Mouse (Mus musculus): ENCODE data around the gene Clrn2. TPM values are rescaled to one million over a fixed set of nuclear protein-coding genes. Genes with fewer than 3 reads are reported as not detected.

The Clrn2 gene
- total and polyA plus RNA-seq, 2 experiments = not detected

DNA sequence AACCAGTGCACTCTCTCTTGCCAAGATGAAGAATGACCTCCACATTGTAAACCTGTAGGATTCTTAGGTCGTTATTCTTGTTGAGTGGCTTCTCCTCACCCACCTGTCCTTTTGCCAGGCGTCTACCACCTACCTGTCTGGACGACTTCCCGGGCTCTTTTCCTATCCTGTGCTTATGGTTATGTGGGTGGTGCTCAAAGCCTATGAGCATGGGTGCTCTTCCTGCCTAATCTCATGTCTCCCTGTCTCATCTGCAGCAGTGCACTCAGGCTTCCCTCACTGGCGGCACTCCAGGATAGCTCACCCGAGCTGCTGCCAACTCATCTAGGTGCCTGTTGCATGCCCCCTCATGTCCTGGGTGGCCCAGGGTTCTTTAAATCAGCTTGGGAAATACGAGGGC is 24.1 kb downstream of the Clrn2 start:
- Histone ChIP-seq H3K4me1 (ENCODE audit: control insufficient read depth, insufficient read depth, low read length) (peaks cover 24% of the 10 kb centered on the region), H3K4me3 (ENCODE audit: insufficient read depth, low read depth, low read length) (no peak overlapping the region), H3K79me2 (ENCODE audit: control insufficient read depth, insufficient read depth, low read length) (no peaks in the 10 kb centered on the region), H3K27me3 (ENCODE audit: control insufficient read depth, insufficient read depth, low read length) (no peaks in the 10 kb centered on the region), H3K27ac (replicated peaks; ENCODE audit: insufficient read depth, low read depth, low read length) (no peak overlapping the region), H3K36me3 (ENCODE audit: control insufficient read depth, insufficient read depth, low read length) (no peaks in the 10 kb centered on the region), H3K9ac (ENCODE audit: low read depth, low read length) (no peak overlapping the region)
- TF ChIP-seq POLR2A (IDR thresholded peaks at IDR 0.05; ENCODE audit: extremely low read depth, insufficient read depth, low read length) (no peak), CTCF (IDR thresholded peaks at IDR 0.05; ENCODE audit: low read depth, low read length) (no peak)
- DNase-seq (ENCODE audit: extremely low read depth, low read depth, low spot score) = no peak
- 83% methylated on average over 7 of the region's 7 CpGs for WGBS

DNA sequence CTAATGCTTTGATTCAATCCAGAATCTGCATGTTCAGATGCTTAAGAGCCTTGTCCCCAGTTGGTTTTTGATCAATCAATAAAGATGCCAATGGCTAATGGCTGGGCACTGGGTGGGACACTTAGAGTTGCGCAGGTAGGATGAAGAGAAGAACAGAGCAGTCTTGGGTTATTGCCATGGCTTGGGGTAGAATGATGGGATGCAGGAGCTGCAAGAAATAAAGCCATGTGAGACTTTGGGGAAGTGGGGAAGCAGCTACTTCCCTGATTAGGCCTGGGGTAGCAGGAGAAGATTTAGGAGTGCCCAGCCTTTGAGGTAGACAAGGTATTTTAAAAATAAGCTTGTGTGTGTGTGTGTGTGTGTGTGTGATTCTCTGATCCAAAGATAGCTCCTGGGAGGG is 26.5 kb downstream of the Clrn2 start:
- no peak overlapping the region for H3K4me3 ChIP-seq (ENCODE audit: insufficient read depth, low read depth, low read length)
- H3K27ac ChIP-seq (replicated peaks; ENCODE audit: insufficient read depth, low read depth, low read length) = no peak overlapping the region
- no peaks in the 10 kb centered on the region for H3K79me2 ChIP-seq (ENCODE audit: control insufficient read depth, insufficient read depth, low read length)
- no peaks in the 10 kb centered on the region for H3K36me3 ChIP-seq (ENCODE audit: control insufficient read depth, insufficient read depth, low read length)
- H3K9ac ChIP-seq (ENCODE audit: low read depth, low read length) = no peak overlapping the region
- WGBS = 95% methylated on average over 1 of the region's 1 CpGs
- no peaks in the 10 kb centered on the region for H3K27me3 ChIP-seq (ENCODE audit: control insufficient read depth, insufficient read depth, low read length)
- DNase-seq (ENCODE audit: extremely low read depth, low read depth, low spot score) = no peak
- TF ChIP-seq POLR2A (IDR thresholded peaks at IDR 0.05; ENCODE audit: extremely low read depth, insufficient read depth, low read length) (no peak), CTCF (IDR thresholded peaks at IDR 0.05; ENCODE audit: low read depth, low read length) (no peak)
- peaks cover 23% of the 10 kb centered on the region for H3K4me1 ChIP-seq (ENCODE audit: control insufficient read depth, insufficient read depth, low read length)

DNA sequence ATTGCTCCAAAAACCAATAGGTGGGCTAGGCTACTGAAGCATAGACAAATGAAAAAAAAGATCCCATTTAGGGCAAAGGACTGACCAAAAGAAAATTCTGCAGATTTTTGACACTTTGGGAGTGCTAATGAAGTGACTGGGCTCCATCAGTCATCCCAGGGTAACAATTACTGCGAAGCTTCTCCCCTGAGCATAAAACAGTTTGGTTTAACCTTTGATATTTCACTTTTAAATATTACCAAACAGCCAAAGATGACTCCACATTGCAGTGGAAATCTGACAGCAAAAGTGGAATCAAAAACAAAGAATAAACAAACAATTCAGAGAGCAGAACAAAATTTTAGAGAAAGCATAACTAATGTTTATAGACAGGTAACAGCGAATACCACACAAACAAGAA is 27.6 kb downstream of the Clrn2 start:
- Histone ChIP-seq H3K27me3 (ENCODE audit: control insufficient read depth, insufficient read depth, low read length) (no peaks in the 10 kb centered on the region), H3K79me2 (ENCODE audit: control insufficient read depth, insufficient read depth, low read length) (no peaks in the 10 kb centered on the region), H3K36me3 (ENCODE audit: control insufficient read depth, insufficient read depth, low read length) (no peaks in the 10 kb centered on the region), H3K4me1 (ENCODE audit: control insufficient read depth, insufficient read depth, low read length) (peaks cover 17% of the 10 kb centered on the region), H3K4me3 (ENCODE audit: insufficient read depth, low read depth, low read length) (no peak overlapping the region), H3K9ac (ENCODE audit: low read depth, low read length) (no peak overlapping the region), H3K27ac (replicated peaks; ENCODE audit: insufficient read depth, low read depth, low read length) (no peak overlapping the region)
- peak; percentile 78 for DNase-seq (ENCODE audit: extremely low read depth, low read depth, low spot score)
- 26% methylated on average over 2 of the region's 2 CpGs for WGBS
- TF ChIP-seq CTCF (IDR thresholded peaks at IDR 0.05; ENCODE audit: low read depth, low read length) (no peak), POLR2A (IDR thresholded peaks at IDR 0.05; ENCODE audit: extremely low read depth, insufficient read depth, low read length) (no peak)

DNA sequence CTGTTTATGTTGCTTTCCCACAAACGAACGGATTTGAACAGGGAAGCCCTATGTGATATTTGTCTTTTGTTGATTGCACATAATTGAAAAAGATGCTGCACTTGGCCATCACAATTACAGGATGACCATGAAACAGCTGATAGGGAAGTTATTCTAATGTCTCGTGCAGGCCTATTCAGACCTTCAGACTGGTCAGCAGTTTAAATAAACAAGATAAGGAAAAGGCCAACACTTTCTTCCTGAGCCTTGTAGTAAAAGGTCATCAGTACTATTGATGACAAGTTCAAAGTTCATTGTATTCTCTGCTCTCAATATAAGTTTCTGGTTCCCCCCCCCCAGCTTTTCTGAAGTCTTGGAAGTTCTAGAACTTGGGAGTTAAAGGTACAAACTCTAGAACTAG is 29.1 kb downstream of the Clrn2 start:
- H3K9ac ChIP-seq (ENCODE audit: low read depth, low read length) = no peak overlapping the region
- no peaks in the 10 kb centered on the region for H3K79me2 ChIP-seq (ENCODE audit: control insufficient read depth, insufficient read depth, low read length)
- DNase-seq (ENCODE audit: extremely low read depth, low read depth, low spot score) = peak; percentile 89
- peak overlapping the region; percentile 55 for H3K27ac ChIP-seq (replicated peaks; ENCODE audit: insufficient read depth, low read depth, low read length)
- H3K4me1 ChIP-seq (ENCODE audit: control insufficient read depth, insufficient read depth, low read length) = peaks cover 17% of the 10 kb centered on the region
- H3K27me3 ChIP-seq (ENCODE audit: control insufficient read depth, insufficient read depth, low read length) = no peaks in the 10 kb centered on the region
- 6% methylated on average over 3 of the region's 3 CpGs for WGBS
- no peaks in the 10 kb centered on the region for H3K36me3 ChIP-seq (ENCODE audit: control insufficient read depth, insufficient read depth, low read length)
- no peak overlapping the region for H3K4me3 ChIP-seq (ENCODE audit: insufficient read depth, low read depth, low read length)
- TF ChIP-seq CTCF (IDR thresholded peaks at IDR 0.05; ENCODE audit: low read depth, low read length) (no peak), POLR2A (IDR thresholded peaks at IDR 0.05; ENCODE audit: extremely low read depth, insufficient read depth, low read length) (no peak)

DNA sequence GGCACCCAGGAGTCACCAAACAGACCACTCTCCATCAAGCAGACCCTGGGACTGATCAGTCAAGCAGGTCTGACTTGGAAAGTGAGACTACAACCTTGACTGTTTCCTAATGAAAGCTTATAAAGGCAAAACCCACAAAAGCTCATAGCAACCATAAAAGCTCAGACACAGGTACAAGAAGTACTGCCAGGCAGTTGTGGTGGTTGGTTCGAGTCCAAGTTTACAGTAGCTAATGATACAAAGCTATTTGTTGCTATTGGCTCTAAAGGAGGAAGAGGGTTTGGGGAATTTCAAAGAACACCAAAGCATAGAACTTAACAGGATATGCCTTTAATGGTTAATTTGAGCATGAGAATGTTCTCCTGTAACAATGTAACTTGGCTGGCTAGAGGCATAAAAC is 30.1 kb downstream of the Clrn2 start:
- no peaks in the 10 kb centered on the region for H3K36me3 ChIP-seq (ENCODE audit: control insufficient read depth, insufficient read depth, low read length)

DNA sequence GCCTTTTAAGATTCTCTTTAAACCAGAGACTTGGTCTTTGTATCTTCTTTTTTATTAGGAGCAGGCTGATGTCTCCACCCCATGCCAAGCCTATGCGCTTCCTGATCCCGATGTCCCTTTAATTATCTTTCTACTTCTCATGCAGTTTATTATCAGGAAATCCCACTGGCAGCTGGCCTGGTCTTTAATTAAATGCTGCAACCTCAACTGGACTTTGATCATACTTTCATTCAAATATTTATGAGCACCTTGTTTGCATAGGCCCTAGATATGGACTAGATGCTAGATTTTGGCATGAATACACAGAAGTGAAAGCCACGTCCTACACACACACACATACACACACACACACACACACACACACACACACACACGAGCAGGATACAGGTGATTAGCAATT is 38.2 kb downstream of the Clrn2 start:
- Histone ChIP-seq H3K9ac (ENCODE audit: low read depth, low read length) (no peak overlapping the region), H3K36me3 (ENCODE audit: control insufficient read depth, insufficient read depth, low read length) (peaks cover 9% of the 10 kb centered on the region; the same call in 1 of the 2 replicates), H3K4me3 (ENCODE audit: insufficient read depth, low read depth, low read length) (no peak overlapping the region), H3K79me2 (ENCODE audit: control insufficient read depth, insufficient read depth, low read length) (peaks cover 12% of the 10 kb centered on the region; the same call in 1 of the 2 replicates), H3K4me1 (ENCODE audit: control insufficient read depth, insufficient read depth, low read length) (peaks cover 19% of the 10 kb centered on the region), H3K27ac (replicated peaks; ENCODE audit: insufficient read depth, low read depth, low read length) (peak overlapping the region; percentile 41; the same call in 1 of the 2 replicates), H3K27me3 (ENCODE audit: control insufficient read depth, insufficient read depth, low read length) (no peaks in the 10 kb centered on the region)
- 12% methylated on average over 4 of the region's 4 CpGs for WGBS
- TF ChIP-seq CTCF (IDR thresholded peaks at IDR 0.05; ENCODE audit: low read depth, low read length) (no peak), POLR2A (IDR thresholded peaks at IDR 0.05; ENCODE audit: extremely low read depth, insufficient read depth, low read length) (no peak)
- DNase-seq (ENCODE audit: extremely low read depth, low read depth, low spot score) = peak; percentile 76

More for the DNA sequence above, 30.1 kb downstream of the Clrn2 start:
- no peak for TF ChIP-seq CTCF (IDR thresholded peaks at IDR 0.05; ENCODE audit: low read depth, low read length)
- TF ChIP-seq POLR2A (IDR thresholded peaks at IDR 0.05; ENCODE audit: extremely low read depth, insufficient read depth, low read length) = no peak
- no peak overlapping the region for H3K4me3 ChIP-seq (ENCODE audit: insufficient read depth, low read depth, low read length)
- H3K9ac ChIP-seq (ENCODE audit: low read depth, low read length) = no peak overlapping the region
- H3K27ac ChIP-seq (replicated peaks; ENCODE audit: insufficient read depth, low read depth, low read length) = peak overlapping the region; percentile 16; the same call in 1 of the 2 replicates
- DNase-seq (ENCODE audit: extremely low read depth, low read depth, low spot score) = peak; percentile 52
- H3K4me1 ChIP-seq (ENCODE audit: control insufficient read depth, insufficient read depth, low read length) = peaks cover 17% of the 10 kb centered on the region
- H3K27me3 ChIP-seq (ENCODE audit: control insufficient read depth, insufficient read depth, low read length) = no peaks in the 10 kb centered on the region
- no peaks in the 10 kb centered on the region for H3K79me2 ChIP-seq (ENCODE audit: control insufficient read depth, insufficient read depth, low read length)
- WGBS = 77% methylated on average over 1 of the region's 1 CpGs
